Mouse (Mus musculus) gastrocnemius, adult 18-20 months (tissue): ENCODE results near the gene Usp43. TPM values are rescaled to one million over a fixed set of nuclear protein-coding genes. Genes with fewer than 3 reads are reported as not detected.

ENCODE experiments used
- DNase-seq: peaks from one replicate; pipeline ENCODE4 v3.0.0; 2021; ENCODE audit warnings: low spot score
- total RNA-seq, 2 experiments: library from RNA; stranded (reverse); gene quantifications; 2 replicates each; pipeline ENCODE4 v1.2.3; 2021

Gene Usp43
- total RNA-seq, 2 experiments from 2014 or later, result 0.40 to 0.57 TPM

GRCm38 (mm10) chr11:67903756-67904155 is 18.2 kb downstream of the Usp43 start:
- DNase-seq, result no peak

GRCm38 (mm10) chr11:67897064-67897560 is 24.8 kb downstream of the Usp43 start:
- DNase-seq, result peak; percentile 75

DNA sequence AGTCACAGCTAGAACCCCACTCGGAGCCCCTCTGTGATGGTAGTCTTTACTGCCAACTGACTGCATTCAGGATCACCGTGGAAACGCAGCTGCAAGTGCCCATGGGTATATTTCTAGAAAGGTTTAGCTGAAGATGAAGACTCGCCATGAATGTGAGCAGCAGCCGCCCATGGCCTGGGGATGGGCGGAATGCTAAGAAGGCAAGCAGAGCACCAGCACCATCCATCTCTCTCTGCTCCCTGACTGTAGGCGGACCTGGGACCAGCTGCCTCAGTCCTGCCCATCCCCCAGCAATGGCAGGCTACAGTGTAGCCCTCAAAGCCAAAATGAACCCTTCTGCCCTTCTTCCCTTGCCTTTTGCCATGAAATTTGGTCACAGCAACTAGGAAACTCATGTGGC is 26.3 kb downstream of the Usp43 start:
- DNase-seq, result no peak

DNA sequence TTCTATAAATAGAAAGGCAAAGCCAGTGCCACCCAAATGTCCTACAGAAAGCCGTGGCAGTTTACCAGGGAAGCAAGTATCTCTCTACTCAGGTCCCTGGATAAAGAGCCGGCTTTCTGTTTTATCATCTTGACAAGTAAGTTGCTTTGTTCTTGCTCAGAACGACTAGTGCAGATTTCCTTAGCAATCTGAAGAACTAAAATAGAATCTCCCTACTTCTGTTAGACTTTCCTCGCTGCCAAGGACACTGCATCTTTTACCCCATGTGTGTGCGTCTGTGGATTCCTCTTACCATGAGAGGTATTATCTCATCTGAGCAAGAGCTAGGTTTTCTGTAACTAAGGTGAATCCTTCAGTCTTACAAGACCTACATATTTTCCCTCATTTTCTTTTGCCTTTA is 33.4 kb downstream of the Usp43 start:
- no peak for DNase-seq

DNA sequence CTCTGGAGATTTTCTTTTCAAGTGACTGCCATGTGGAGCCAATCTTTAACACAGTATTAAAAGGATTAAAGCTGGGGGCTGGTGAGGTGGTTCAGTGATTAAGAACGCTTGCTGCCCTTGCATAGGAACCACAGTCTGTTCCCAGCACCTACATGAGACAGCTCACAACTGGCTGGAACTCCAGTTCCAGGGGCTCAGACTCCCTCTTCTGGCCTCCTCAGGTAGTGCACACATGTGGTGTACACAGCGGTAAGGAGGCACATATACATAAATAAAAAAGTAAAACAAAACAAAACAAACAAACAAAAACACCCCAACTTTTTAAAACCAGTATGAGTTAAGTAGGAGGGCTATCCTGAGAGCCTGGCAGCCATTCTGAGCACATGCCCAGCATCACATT is 36.0 kb downstream of the Usp43 start:
- no peak for DNase-seq

GRCm38 (mm10) chr11:67865521-67866197 is 56.3 kb downstream of the Usp43 start:
- DNase-seq, result no peak

DNA sequence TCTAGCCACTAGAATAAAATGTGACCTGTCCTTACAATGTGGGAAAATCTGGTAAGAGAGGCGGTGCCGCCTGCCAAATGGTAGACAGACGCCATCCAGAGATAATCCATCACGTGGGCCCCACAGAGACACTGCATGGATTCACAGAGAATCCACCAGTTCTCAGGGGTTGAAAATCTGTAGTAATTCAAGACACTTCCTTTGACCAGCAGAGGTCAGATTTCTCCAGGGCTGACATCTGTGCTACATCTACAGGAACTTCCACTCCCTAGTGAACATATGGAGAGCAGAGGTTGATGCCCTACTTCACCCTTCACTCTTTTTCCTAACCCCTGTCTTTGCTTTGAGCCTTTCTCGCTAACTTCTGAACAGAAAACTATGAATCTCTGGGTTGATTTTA is 56.9 kb downstream of the Usp43 start:
- DNase-seq, result no peak

GRCm38 (mm10) chr11:67861399-67861838 is 60.5 kb downstream of the Usp43 start:
- DNase-seq, result no peak

GRCm38 (mm10) chr11:67860743-67861398 is 61.1 kb downstream of the Usp43 start:
- DNase-seq, result no peak

DNA sequence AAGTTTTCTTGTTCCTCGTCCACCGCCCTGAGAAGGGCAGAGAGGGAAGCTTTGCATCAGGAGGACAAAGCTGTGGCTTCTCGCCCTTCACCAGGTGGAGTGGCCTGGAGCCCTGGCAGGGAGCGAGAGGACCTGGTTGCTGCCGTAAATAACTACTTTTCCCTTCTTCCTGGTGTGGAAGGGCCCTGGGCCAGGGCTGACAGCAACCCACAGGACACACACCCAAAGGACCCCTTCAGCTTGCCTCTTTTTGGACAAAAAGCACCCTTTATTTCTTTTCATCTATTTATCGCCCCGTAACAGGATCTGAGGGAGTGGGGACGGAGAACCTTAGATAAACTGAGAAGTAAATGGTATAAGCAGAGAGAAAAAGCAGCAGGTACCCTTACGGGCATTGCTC is 63.4 kb downstream of the Usp43 start:
- DNase-seq, result no peak

DNA sequence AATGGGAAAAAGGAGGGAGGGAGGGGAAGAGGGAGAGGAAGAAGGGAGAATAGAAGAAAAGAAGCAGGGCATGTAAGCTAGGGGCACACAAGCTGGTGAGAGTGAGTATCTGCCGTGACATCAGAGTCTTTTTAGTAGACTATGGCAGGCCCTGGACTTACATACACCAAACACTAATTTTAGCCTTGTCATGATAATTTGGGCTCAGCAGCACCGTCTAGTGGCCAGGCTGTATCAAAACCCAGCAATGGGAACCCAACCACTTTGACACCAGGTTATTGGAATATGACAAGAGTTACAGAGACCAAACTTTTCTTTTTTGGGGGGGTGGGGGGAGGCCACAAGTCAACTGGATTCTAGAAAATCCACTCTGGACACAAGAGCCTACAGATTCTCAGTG is 66.9 kb downstream of the Usp43 start:
- DNase-seq, result peak; percentile 30

DNA sequence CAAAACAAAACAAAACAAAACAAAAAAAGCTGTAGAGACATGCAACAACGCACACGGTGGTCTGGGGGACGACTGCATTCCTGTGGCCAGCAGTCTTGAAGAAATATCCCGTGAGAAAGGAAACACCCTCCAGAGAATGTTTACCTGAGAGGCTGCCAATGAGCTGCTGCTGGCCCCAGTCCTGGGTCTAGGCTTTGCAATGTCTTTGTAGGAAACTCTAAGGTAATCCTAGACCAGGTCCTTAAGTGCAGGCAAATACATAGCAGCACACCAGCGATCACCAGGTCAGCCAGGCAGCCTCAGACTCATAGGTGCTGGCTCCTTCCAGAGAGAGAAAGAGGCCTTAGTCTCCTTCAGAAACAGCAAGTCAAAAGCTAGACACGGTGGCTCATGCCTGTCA is 68.0 kb downstream of the Usp43 start:
- DNase-seq, result no peak

- DNase-seq, result no peak
These were observed 70.2 kb downstream of the Usp43 start for GRCm38 (mm10) chr11:67851770-67852169.

- no peak for DNase-seq
These were observed 76.8 kb downstream of the Usp43 start for GRCm38 (mm10) chr11:67845193-67845592.

DNA sequence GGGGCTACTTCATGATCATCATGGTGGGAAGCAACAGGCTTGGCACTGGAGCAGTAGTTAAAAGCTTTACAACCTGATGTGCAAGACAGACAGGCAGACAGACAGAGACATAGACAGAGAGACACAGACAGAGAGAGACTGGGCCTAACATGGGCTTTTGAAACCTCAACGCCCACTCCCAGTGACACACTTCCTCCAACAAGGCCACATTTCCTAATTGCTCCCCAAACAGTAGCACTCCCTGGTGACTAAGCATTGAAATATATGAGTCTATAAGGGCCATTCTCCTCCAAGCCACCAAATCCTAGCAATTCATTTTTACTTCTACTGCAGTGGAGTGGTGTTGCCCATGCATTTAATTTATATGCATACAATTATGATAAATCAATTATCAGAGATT is 82.1 kb downstream of the Usp43 start:
- no peak for DNase-seq

DNA sequence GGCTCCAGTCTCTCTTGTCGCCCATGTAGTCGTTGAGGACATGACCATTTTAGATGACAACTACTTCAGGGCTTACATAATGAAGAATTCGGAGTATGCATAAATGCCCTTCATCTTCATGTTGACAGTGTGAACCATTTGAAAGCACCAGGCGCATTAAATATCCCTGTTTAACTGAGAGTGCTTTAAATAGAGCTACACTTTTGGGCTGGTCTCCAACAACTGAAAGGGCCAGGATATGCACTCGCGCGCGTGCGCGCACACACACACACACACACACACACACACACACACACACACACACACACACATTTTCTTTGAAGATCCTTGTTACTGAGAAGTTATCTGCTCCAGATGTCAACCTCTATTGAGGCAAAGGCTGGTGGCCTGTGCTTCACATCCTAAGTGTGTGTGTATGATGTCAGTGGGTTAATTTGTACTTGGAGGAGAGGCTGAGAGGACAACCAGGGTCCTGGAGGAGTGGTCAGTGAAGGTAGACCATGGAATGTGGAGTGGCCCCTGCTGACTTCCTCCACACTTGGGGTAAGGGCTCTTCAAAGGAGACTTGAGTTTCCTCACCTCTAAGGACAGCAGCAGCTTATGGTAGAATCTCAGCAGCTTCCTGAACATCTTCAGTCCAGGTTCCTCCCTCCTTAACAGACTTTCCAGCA is 86.4 kb downstream of the Usp43 start:
- DNase-seq, result no peak

GRCm38 (mm10) chr11:67831820-67832219 is 90.1 kb downstream of the Usp43 start:
- DNase-seq, result no peak

GRCm38 (mm10) chr11:67829530-67829929 is 92.4 kb downstream of the Usp43 start:
- no peak for DNase-seq

GRCm38 (mm10) chr11:67828360-67829059 is 93.4 kb downstream of the Usp43 start:
- DNase-seq, result no peak

DNA sequence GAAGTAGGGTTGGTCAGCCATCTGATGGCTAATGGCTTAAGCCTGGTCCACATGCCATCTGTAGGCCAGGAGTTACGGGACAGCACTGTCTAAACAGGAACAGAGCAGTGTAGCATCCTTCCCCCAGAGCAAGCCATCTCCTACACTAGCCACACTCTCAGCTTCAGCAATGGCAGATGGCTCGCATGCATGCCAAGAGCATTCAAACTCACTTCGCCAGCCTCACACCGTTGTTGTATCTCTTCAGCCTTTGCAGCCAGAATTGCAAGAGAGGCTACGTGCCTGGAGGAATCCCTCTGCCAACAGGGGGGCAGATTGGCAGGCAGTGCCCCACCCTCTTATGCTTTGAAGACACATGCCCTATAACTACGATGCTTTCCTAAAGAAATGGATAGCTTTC is 100.4 kb downstream of the Usp43 start:
- no peak for DNase-seq

DNA sequence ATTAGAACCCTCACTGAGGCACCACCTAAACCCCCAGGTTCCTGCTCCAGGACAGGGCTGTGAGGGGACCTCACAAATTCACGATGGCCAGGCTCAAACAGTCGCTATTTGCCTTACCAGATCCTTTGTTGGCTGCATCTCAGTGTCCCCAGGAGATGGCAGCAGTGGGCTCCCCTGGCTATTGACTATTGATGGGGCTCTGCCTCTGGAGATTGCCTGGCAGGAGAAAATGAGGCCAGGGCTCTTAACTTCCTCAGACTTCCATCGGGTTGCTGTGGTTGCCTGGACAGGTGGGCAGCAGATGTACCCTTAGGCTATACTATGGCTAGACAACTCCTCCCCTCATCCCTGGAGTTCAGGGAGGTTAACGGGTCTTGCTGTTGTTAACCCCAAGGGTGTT is 101.7 kb downstream of the Usp43 start:
- no peak for DNase-seq

GRCm38 (mm10) chr11:67819604-67820003 is 102.3 kb downstream of the Usp43 start:
- DNase-seq, result no peak
